Mouse (Mus musculus): Measurements from ENCODE around the gene Dcaf5.

DNA sequence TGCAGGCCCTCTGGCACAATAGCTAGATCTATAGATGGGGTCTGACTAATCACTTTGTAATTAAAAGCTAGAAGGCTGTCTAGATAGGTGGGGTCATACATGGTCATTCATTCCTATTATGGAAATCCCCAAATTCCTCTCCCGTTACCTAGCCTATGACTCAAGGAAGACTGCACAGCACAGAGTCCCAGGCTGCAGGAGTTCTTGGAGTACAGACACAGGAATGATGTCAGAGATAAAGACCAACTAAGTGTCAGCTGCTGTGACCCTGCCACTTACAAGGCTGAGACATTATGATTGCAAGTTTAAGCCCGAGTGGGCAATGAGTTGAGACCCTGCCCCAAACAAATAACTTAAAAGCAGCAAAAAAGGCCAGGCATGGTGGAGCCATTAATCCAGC, 61.7 kb downstream of the Dcaf5 start:
- TF ChIP-seq CTCF (IDR thresholded peaks at IDR 0.05; ENCODE audit: insufficient read depth, low read depth, low read length) = no peak
- no peak for TF ChIP-seq POLR2A (IDR thresholded peaks at IDR 0.05; ENCODE audit: insufficient read depth, low read depth, low read length)

All from olfactory bulb, adult 2 months (tissue).